Mouse (Mus musculus) liver, adult (tissue): ENCODE measurements around the gene Cecr2.

Experiments used
- GATA4 ChIP-seq: IDR thresholded peaks from 2 replicates; pipeline ENCODE4 v1.6.1; 2014; ENCODE audit warnings: mild to moderate bottlenecking, low read length; ENCODE audit not compliant: insufficient replicate concordance

Gene Cecr2

GRCm38 (mm10) chr6:120665816-120666760 lies at the start of gene Cecr2:
Cecr2 (plus strand) TSS chr6:120666369.
- no peak for TF ChIP-seq GATA4

- TF ChIP-seq GATA4, result no peak
Measured at GRCm38 (mm10) chr6:120617586-120617985, 48.6 kb upstream of the Cecr2 start.

GRCm38 (mm10) chr6:120618518-120619402 lies 47.4 kb upstream of the Cecr2 start:
- no peak for TF ChIP-seq GATA4

GRCm38 (mm10) chr6:120620193-120620592 lies 46.0 kb upstream of the Cecr2 start:
- TF ChIP-seq GATA4, result no peak

GRCm38 (mm10) chr6:120625081-120625480 lies 41.1 kb upstream of the Cecr2 start:
- TF ChIP-seq GATA4, result peak; percentile 96

GRCm38 (mm10) chr6:120627096-120627495 lies 39.1 kb upstream of the Cecr2 start:
- TF ChIP-seq GATA4, result no peak

GRCm38 (mm10) chr6:120628963-120629362 lies 37.2 kb upstream of the Cecr2 start:
- TF ChIP-seq GATA4, result no peak

GRCm38 (mm10) chr6:120635391-120636028 lies 30.7 kb upstream of the Cecr2 start:
- no peak for TF ChIP-seq GATA4

- no peak for TF ChIP-seq GATA4
Measured at GRCm38 (mm10) chr6:120639547-120639946, 26.6 kb upstream of the Cecr2 start.

- TF ChIP-seq GATA4, result no peak
Measured at GRCm38 (mm10) chr6:120641866-120642378, 24.2 kb upstream of the Cecr2 start.

- no peak for TF ChIP-seq GATA4
Measured at GRCm38 (mm10) chr6:120643776-120644175, 22.4 kb upstream of the Cecr2 start.

GRCm38 (mm10) chr6:120644346-120645299 lies 21.5 kb upstream of the Cecr2 start:
- TF ChIP-seq GATA4, result no peak

GRCm38 (mm10) chr6:120648205-120648604 lies 18.0 kb upstream of the Cecr2 start:
- no peak for TF ChIP-seq GATA4

GRCm38 (mm10) chr6:120652666-120653065 lies 13.5 kb upstream of the Cecr2 start:
- TF ChIP-seq GATA4, result no peak
